Mouse (Mus musculus) neutrophil, adult 5-6 weeks (primary cell): ENCODE results near the gene Gm47283. TPM values are rescaled to one million over a fixed set of nuclear protein-coding genes. Genes with fewer than 3 reads are reported as not detected.
"Not testable (repeated sequence)": the region's sequence is repeated elsewhere in the genome, so short reads cannot be mapped to it uniquely, and the experiment has no call there.

Source experiments
- ATAC-seq: fragments of 151-379, 151-347 bp; 2 replicates; pipeline ENCODE4 v1.8.0; 2017; ENCODE audit warnings: mild to moderate bottlenecking, moderate TSS enrichment; ENCODE audit not compliant: insufficient number of reproducible peaks, poor library complexity, low FRiP score, severe bottlenecking; ENCODE audit errors: extremely low read depth
- total RNA-seq: library from RNA; stranded (forward); fragments of 200-1000 nt; gene quantifications from 2 replicates; pipeline ENCODE4 v1.2.3, GENCODE M21; 2017

Gm47283 gene
- total RNA-seq, 1 experiment from 2014 or later = not detected

DNA sequence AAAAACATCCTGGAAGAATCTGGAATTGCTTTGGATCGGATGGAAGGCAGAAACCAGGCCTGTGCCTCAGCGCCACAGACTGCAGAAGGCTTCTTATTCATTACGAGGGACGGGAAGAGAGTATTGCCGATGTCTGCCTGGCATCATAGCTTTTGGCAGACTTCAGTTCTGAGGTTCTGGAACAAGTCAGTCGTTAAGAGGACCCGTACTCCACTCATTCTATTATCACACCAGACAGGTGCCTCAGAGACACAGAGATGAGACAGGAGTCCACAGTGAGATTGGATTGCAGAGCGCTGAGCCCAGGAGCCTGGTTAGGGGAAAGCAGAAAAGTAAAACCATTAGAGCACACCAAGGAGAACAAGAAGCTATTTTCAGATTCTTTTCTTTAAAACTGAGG, 54.5 kb downstream of the Gm47283 start, which contains the start of gene Gm21748:
TSS of gene Gm21748 (minus strand) at position 101 of the 400 bp plus-strand sequence.
- not testable (repeated sequence) for ATAC-seq

Other genes with a start within 250 kb of the Gm47283 start
- gene Gm21860, start 29.9 kb upstream of the Gm47283 start, total RNA-seq = not detected in 2 replicates
- not detected in 2 replicates for gene Gm21748, start 54.4 kb downstream of the Gm47283 start, total RNA-seq